Mouse (Mus musculus) hindbrain, embryonic 14.5 days (tissue): Measurements from ENCODE around the gene Akip1. TPM values are rescaled to one million over a fixed set of nuclear protein-coding genes. Genes with fewer than 3 reads are reported as not detected.

Experiments used
- ATAC-seq: fragments of 200-750 bp; cut with Nextera tagmentation; 2 replicates; pipeline ENCODE4 v1.8.0; 2017; ENCODE audit warnings: moderate number of reproducible peaks, mild to moderate bottlenecking, moderate TSS enrichment, moderate library complexity; ENCODE audit not compliant: low FRiP score
- DNase-seq: peaks from one replicate; pipeline ENCODE4 v3.0.0-alpha.2; 2015; ENCODE audit warnings: low spot score
- H3K27ac ChIP-seq: fragments of 300-500 bp; sonication (generic); 2 replicates; pipeline ENCODE4 v1.5.1; 2014; ENCODE audit warnings: mild to moderate bottlenecking, moderate library complexity
- H3K27me3 ChIP-seq: fragments of 300-500 bp; sonication (generic); 2 replicates; pipeline ENCODE4 v1.6.1; 2014; ENCODE audit warnings: mild to moderate bottlenecking, low read length, mixed read lengths; ENCODE audit not compliant: control insufficient read depth, insufficient read depth
- H3K36me3 ChIP-seq: fragments of 300-500 bp; sonication (generic); replicated peaks from 2 replicates; pipeline ENCODE4 v1.6.1; 2014; ENCODE audit not compliant: control insufficient read depth, insufficient read depth
- H3K4me1 ChIP-seq: fragments of 300-500 bp; sonication (generic); replicated peaks from 2 replicates; pipeline ENCODE4 v1.6.1; 2014; ENCODE audit warnings: antibody characterized with exemption, low read length, mixed read lengths; ENCODE audit not compliant: control insufficient read depth, insufficient read depth
- H3K4me2 ChIP-seq: fragments of 300-500 bp; sonication (generic); replicated peaks from 2 replicates; pipeline ENCODE4 v1.6.1; 2014; ENCODE audit warnings: mild to moderate bottlenecking, moderate library complexity
- H3K4me3 ChIP-seq: fragments of 300-500 bp; sonication (generic); replicated peaks from 2 replicates; pipeline ENCODE4 v1.5.1; 2014; ENCODE audit warnings: mild to moderate bottlenecking, low read length
- H3K9ac ChIP-seq: fragments of 300-500 bp; sonication (generic); 2 replicates; pipeline ENCODE4 v1.6.1; 2014
- H3K9me3 ChIP-seq: fragments of 300-500 bp; sonication (generic); 2 replicates; pipeline ENCODE4 v1.6.1; 2016; ENCODE audit warnings: low read length; ENCODE audit not compliant: control insufficient read depth
- WGBS: fragments of 180-500 bp; shearing (Covaris S2); extraction: QIAGEN DNeasy Blood & Tissue Kit; methylation state at CpG from one replicate; pipeline ENCODE4 v1.1.7; 2014; 5-methylcytosine and 5-hydroxymethylcytosine counted together
- polyA plus RNA-seq: library from polyadenylated mRNA; unstranded; fragments of >200 nt; fragmentation: Nextera tagmentation; extraction: Ambion mirVana; gene quantifications from 2 replicates; pipeline ENCODE4 v1.2.1, GENCODE M21; 2014

Gene Akip1
- polyA plus RNA-seq, 1 experiment from 2014 or later, result 13.0 TPM

- Histone ChIP-seq H3K27ac (no peak overlapping the region), H3K4me3 (no peak overlapping the region), H3K9me3 (no peaks in the 10 kb centered on the region), H3K36me3 (no peaks in the 10 kb centered on the region), H3K4me1 (no peaks in the 10 kb centered on the region; the same call in 1 of the 2 replicates), H3K27me3 (no peaks in the 10 kb centered on the region), H3K9ac (no peak overlapping the region), H3K4me2 (no peak overlapping the region)
- no peak for DNase-seq
- WGBS, result 77% methylated on average over 4 of the region's 4 CpGs
- no peak for ATAC-seq
These were observed 28.4 kb upstream of the Akip1 start for GRCm38 (mm10) chr7:109674944-109675628.

DNA sequence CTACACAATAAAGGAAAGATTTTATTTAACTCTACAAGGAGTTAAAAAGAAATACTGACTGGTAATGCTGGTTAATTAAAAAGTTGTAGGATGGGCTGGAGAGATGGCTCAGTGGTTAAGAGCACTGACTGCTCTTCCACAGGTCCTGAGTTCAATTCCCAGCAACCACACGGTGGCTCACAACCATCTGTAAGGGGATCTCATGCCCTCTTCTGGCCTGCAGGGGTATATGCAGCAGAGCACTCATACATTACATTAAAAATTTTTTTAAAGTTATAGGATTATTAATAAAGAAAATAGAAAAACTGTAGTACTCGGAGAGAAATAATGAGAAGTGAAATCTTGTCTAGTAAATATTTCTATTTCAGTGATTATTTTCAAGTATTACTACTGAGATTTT, 23.2 kb upstream of the Akip1 start:
- H3K4me2 ChIP-seq, result no peak overlapping the region
- ATAC-seq (no peak), DNase-seq (no peak)
- no peak overlapping the region for H3K4me3 ChIP-seq
- no peaks in the 10 kb centered on the region for H3K4me1 ChIP-seq
- H3K27ac ChIP-seq, result no peak overlapping the region
- no peaks in the 10 kb centered on the region for H3K27me3 ChIP-seq
- H3K36me3 ChIP-seq, result no peaks in the 10 kb centered on the region
- H3K9ac ChIP-seq, result no peak overlapping the region
- H3K9me3 ChIP-seq, result no peaks in the 10 kb centered on the region
- 93% methylated on average over 2 of the region's 2 CpGs for WGBS

DNA sequence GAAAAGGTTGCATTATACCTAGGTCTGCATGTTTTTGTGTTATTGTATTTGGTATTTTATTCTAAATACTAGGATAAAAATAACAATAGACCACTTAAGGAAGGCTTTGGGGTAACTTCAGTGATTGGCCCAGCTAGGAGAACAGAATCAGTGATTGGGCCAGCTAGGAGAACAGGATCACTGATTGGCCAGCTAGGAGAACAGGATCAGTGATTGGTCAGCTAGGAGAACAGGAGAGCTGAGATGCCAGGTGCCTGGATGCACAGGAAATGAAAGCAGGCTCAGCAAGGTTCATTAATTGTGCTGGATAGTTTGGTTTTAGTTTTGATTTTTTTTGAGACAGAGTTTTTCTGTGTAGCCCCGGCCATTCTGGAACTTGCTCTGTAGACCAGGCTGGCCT, 22.6 kb upstream of the Akip1 start:
- no peak overlapping the region for H3K9ac ChIP-seq
- whole genome bisulfite sequencing, result 97% methylated on average over 1 of the region's 1 CpGs
- no peak for ATAC-seq

DNA sequence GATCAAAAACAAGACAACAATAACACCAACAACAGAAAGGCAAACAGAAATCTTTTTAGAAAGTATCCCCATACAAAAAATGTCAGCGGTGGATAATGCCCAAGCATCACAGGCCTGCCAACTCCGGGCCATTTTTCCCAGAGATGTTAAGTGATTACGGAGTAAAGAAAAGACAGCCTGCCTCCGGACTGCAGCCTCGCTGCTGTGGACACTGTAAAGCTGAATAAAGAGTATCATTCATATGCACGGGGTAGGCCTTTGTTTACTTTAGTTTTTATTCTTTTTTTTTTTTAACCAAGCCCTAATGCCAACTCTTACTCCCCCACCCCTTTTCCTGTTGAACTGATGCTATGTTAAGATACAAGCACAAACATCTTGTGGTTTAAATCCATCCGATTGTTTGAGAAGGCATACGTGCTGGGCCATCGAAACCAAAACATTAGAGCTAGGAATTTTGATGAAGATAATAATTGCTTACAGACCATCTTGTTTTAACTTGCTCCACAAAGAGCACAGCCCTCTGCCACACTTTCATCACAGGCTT, 16.8 kb upstream of the Akip1 start:
- H3K4me2 ChIP-seq, result no peak overlapping the region
- no peaks in the 10 kb centered on the region for H3K9me3 ChIP-seq
- H3K9ac ChIP-seq, result no peak overlapping the region
- no peaks in the 10 kb centered on the region for H3K4me1 ChIP-seq
- ATAC-seq (no peak), DNase-seq (no peak)
- H3K27ac ChIP-seq, result no peak overlapping the region
- no peaks in the 10 kb centered on the region for H3K27me3 ChIP-seq
- H3K36me3 ChIP-seq, result no peaks in the 10 kb centered on the region
- WGBS, result 53% methylated on average over 9 of the region's 9 CpGs
- H3K4me3 ChIP-seq, result no peak overlapping the region

More for the DNA sequence above, 22.6 kb upstream of the Akip1 start:
- Histone ChIP-seq H3K9me3 (no peaks in the 10 kb centered on the region), H3K36me3 (no peaks in the 10 kb centered on the region), H3K27me3 (no peaks in the 10 kb centered on the region), H3K27ac (no peak overlapping the region), H3K4me1 (no peaks in the 10 kb centered on the region), H3K4me2 (no peak overlapping the region), H3K4me3 (no peak overlapping the region)
- DNase-seq, result no peak

- H3K4me1 ChIP-seq, result no peaks in the 10 kb centered on the region
- DNase-seq, result no peak
- 88% methylated on average over 3 of the region's 3 CpGs for WGBS
These were observed 13.4 kb upstream of the Akip1 start for GRCm38 (mm10) chr7:109690101-109690500.

GRCm38 (mm10) chr7:109690961-109691360, 12.5 kb upstream of the Akip1 start:
- H3K4me2 ChIP-seq, result no peak overlapping the region
- H3K27me3 ChIP-seq, result no peaks in the 10 kb centered on the region
- H3K9ac ChIP-seq, result no peak overlapping the region
- H3K4me1 ChIP-seq, result no peaks in the 10 kb centered on the region
- no peaks in the 10 kb centered on the region for H3K9me3 ChIP-seq
- 86% methylated on average over 5 of the region's 5 CpGs for WGBS
- H3K36me3 ChIP-seq, result no peaks in the 10 kb centered on the region
- H3K4me3 ChIP-seq, result no peak overlapping the region
- no peak overlapping the region for H3K27ac ChIP-seq
- ATAC-seq (no peak), DNase-seq (no peak)

More at GRCm38 (mm10) chr7:109690101-109690500, 13.4 kb upstream of the Akip1 start:
- no peak for ATAC-seq
- Histone ChIP-seq H3K36me3 (no peaks in the 10 kb centered on the region), H3K9ac (no peak overlapping the region), H3K27ac (no peak overlapping the region), H3K4me3 (no peak overlapping the region), H3K9me3 (no peaks in the 10 kb centered on the region), H3K4me2 (no peak overlapping the region), H3K27me3 (no peaks in the 10 kb centered on the region)

DNA sequence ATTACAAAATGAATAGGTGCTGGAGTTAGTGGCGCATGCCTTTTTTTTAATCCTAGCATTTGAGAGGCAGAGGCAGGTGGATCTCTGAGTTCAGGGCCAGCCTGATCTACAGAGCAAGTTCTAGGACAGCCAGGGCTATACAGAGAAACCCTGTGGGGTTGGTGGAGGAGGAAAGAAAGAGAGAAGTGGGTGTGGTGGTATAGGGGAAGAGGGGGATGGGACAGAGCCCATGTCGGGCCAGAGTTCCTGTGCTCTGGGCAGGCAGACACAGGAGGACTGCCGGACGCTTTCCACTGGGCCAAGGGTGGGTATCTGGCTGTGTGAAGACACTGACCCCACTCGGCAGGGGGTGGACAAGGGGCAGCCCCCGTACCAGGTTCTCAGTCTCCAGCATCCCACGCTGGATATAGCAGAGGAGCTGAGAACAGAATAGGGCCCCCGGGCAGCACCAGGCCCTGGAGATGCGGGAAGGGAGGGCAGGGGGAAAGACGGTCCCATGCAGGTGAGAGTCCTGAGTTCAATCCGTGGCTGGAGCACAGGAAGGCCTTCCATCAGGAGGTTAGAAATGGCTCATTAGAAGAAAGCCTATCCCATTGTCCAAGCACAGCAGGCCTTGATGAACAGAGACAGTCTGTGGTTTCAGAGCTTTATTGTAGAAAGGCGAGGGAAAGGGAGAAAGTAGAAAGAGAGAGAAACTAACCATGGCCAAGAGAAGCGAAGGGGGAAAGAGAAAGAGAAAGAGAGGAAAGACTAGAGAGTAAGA, 8.7 kb upstream of the Akip1 start:
- H3K4me2 ChIP-seq, result no peak overlapping the region
- H3K9ac ChIP-seq, result no peak overlapping the region
- no peaks in the 10 kb centered on the region for H3K9me3 ChIP-seq
- H3K27me3 ChIP-seq, result no peaks in the 10 kb centered on the region
- ATAC-seq (no peak), DNase-seq (no peak)
- H3K4me3 ChIP-seq, result no peak overlapping the region
- no peak overlapping the region for H3K27ac ChIP-seq
- 79% methylated on average over 13 of the region's 13 CpGs for WGBS
- H3K4me1 ChIP-seq, result no peaks in the 10 kb centered on the region
- no peaks in the 10 kb centered on the region for H3K36me3 ChIP-seq

- Histone ChIP-seq H3K4me1 (no peaks in the 10 kb centered on the region), H3K4me3 (no peak overlapping the region), H3K36me3 (no peaks in the 10 kb centered on the region), H3K9me3 (no peaks in the 10 kb centered on the region), H3K27me3 (no peaks in the 10 kb centered on the region), H3K4me2 (no peak overlapping the region), H3K9ac (no peak overlapping the region), H3K27ac (no peak overlapping the region)
- DNase-seq, result no peak
- no peak for ATAC-seq
- WGBS, result 91% methylated on average over 10 of the region's 10 CpGs
These were observed 8.2 kb upstream of the Akip1 start for GRCm38 (mm10) chr7:109695339-109695726.

DNA sequence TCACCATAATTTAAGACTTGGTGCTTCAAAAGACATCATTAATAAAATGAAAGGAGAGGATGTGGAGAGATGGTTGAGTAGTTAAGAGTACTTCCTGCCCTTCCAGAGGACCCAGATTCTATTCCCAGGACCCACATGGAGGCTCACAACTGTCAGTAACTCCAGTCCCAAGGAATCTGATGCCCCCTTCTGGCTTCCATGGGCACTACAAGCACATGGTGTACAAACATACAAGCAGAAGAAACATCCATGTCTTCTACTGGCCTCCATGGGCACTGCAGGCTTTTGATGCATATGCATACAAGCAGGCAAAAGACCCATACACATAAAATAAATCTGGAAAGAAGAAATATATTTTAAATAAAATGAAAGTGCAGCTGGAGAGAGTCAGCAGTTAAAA, 3.3 kb upstream of the Akip1 start:
- H3K9me3 ChIP-seq, result no peaks in the 10 kb centered on the region
- H3K27me3 ChIP-seq, result no peaks in the 10 kb centered on the region
- ATAC-seq (no peak), DNase-seq (no peak)
- no peak overlapping the region for H3K4me3 ChIP-seq
- no peak overlapping the region for H3K4me2 ChIP-seq
- no peaks in the 10 kb centered on the region; the same call in 1 of the 2 replicates for H3K4me1 ChIP-seq
- H3K36me3 ChIP-seq, result no peaks in the 10 kb centered on the region
- no peak overlapping the region for H3K27ac ChIP-seq
- H3K9ac ChIP-seq, result no peak overlapping the region
